Mouse (Mus musculus) adrenal gland, adult 2 months (tissue): Measurements from ENCODE around the gene Olfr154. TPM values are rescaled to one million over a fixed set of nuclear protein-coding genes. Genes with fewer than 3 reads are reported as not detected.
"Not testable (repeated sequence)": the region's sequence is repeated elsewhere in the genome, so short reads cannot be mapped to it uniquely, and the experiment has no call there.

ENCODE experiments used
- DNase-seq: peaks from one replicate; pipeline ENCODE4 v3.0.0; 2021
- long read RNA-seq: library from polyadenylated mRNA; stranded (forward); transcript quantifications from one replicate; pipeline ENCODE4 v2.0.0, GENCODE M21; 2021
- polyA plus RNA-seq: library from polyadenylated mRNA; depleted of rRNA; stranded (reverse); fragments of >200 nt; gene quantifications from 2 replicates; pipeline ENCODE4 v1.2.3, GENCODE M21; 2012; rRNA removed
- total RNA-seq, 2 experiments: library from RNA; stranded (reverse); gene quantifications; 2 replicates each; pipeline ENCODE4 v1.2.3; 2021

Olfr154 gene
- not detected for total RNA-seq
- polyA plus RNA-seq: not detected in 2 replicates
- long read RNA-seq: 0 reads

- DNase-seq: not testable (repeated sequence)
These were observed at the start of gene Olfr154 for GRCm38 (mm10) chr2:85664355-85664754. Gene Olfr154, minus strand, starts transcription at chr2:85664455.

GRCm38 (mm10) chr2:85711159-85711558 is 46.9 kb upstream of the Olfr154 start:
- DNase-seq: no peak

- DNase-seq: not testable (repeated sequence)
These were observed 46.4 kb upstream of the Olfr154 start for GRCm38 (mm10) chr2:85710680-85711079.

GRCm38 (mm10) chr2:85689131-85689530 is 24.9 kb upstream of the Olfr154 start, which contains the start of gene Olfr1008:
Gene Olfr1008, plus strand, starts transcription at chr2:85689431.
- no peak for DNase-seq

- no peak for DNase-seq
These were observed 14.4 kb upstream of the Olfr154 start, which contains the start of gene Olfr1006 for GRCm38 (mm10) chr2:85678667-85679066. Gene Olfr1006, minus strand, starts transcription at chr2:85678767.

- DNase-seq: no peak
These were observed 13.7 kb downstream of the Olfr154 start, which contains the start of gene Olfr1002 for GRCm38 (mm10) chr2:85650604-85651003. Gene Olfr1002, minus strand, starts transcription at chr2:85650704.

Other genes starting within 250 kb of the Olfr154 start
- gene Olfr993, start 249.6 kb downstream of the Olfr154 start, total RNA-seq: not detected
- gene Olfr993, start 249.6 kb downstream of the Olfr154 start, polyA plus RNA-seq: not detected in 2 replicates
- not detected for gene Olfr994, start 228.0 kb downstream of the Olfr154 start, total RNA-seq
- gene Olfr994, start 228.0 kb downstream of the Olfr154 start, polyA plus RNA-seq: not detected in 2 replicates
- gene Olfr995, start 220.8 kb downstream of the Olfr154 start, total RNA-seq: not detected
- gene Olfr995, start 220.8 kb downstream of the Olfr154 start, polyA plus RNA-seq: not detected in 2 replicates
- gene 4833423E24Rik, start 145.4 kb downstream of the Olfr154 start, total RNA-seq: under 1 TPM; 0.38 to 0.49 TPM
- not detected in 2 replicates for gene 4833423E24Rik, start 145.4 kb downstream of the Olfr154 start, polyA plus RNA-seq
- gene Olfr996, start 85.2 kb downstream of the Olfr154 start, total RNA-seq: not detected
- 0.13 and 0.16 TPM in 2 replicates for gene Olfr996, start 85.2 kb downstream of the Olfr154 start, polyA plus RNA-seq
- gene Olfr998, start 75.5 kb downstream of the Olfr154 start, total RNA-seq: not detected
- not detected in 2 replicates for gene Olfr998, start 75.5 kb downstream of the Olfr154 start, polyA plus RNA-seq
- not detected for gene Olfr1000, start 52.6 kb downstream of the Olfr154 start, total RNA-seq
- gene Olfr1000, start 52.6 kb downstream of the Olfr154 start, polyA plus RNA-seq: not detected in 2 replicates
- not detected for gene Olfr1002, start 13.8 kb downstream of the Olfr154 start, total RNA-seq
- not detected in 2 replicates for gene Olfr1002, start 13.8 kb downstream of the Olfr154 start, polyA plus RNA-seq
- not detected for gene Olfr1006, start 14.3 kb upstream of the Olfr154 start, total RNA-seq
- not detected in 2 replicates for gene Olfr1006, start 14.3 kb upstream of the Olfr154 start, polyA plus RNA-seq
- gene Olfr1008, start 25.0 kb upstream of the Olfr154 start, total RNA-seq: not detected
- gene Olfr1008, start 25.0 kb upstream of the Olfr154 start, polyA plus RNA-seq: not detected in 2 replicates
- under 1 TPM in 1 of 2 experiments, not detected in 1; 0.07 TPM for gene Olfr1009, start 51.0 kb upstream of the Olfr154 start, total RNA-seq
- gene Olfr1009, start 51.0 kb upstream of the Olfr154 start, polyA plus RNA-seq: not detected in 2 replicates
- gene Olfr1012, start 98.3 kb upstream of the Olfr154 start, total RNA-seq: not detected
- not detected in 2 replicates for gene Olfr1012, start 98.3 kb upstream of the Olfr154 start, polyA plus RNA-seq
- under 1 TPM in 1 of 2 experiments, not detected in 1; 0.21 TPM for gene Olfr1013, start 102.6 kb upstream of the Olfr154 start, total RNA-seq
- not detected in 2 replicates for gene Olfr1013, start 102.6 kb upstream of the Olfr154 start, polyA plus RNA-seq
- gene Olfr1014, start 108.3 kb upstream of the Olfr154 start, total RNA-seq: not detected
- not detected in 2 replicates for gene Olfr1014, start 108.3 kb upstream of the Olfr154 start, polyA plus RNA-seq
- gene Olfr1015, start 117.6 kb upstream of the Olfr154 start, total RNA-seq: not detected
- not detected in 2 replicates for gene Olfr1015, start 117.6 kb upstream of the Olfr154 start, polyA plus RNA-seq
- not detected for gene Olfr1016, start 138.1 kb upstream of the Olfr154 start, total RNA-seq
- gene Olfr1016, start 138.1 kb upstream of the Olfr154 start, polyA plus RNA-seq: not detected in 2 replicates
- not detected for gene Olfr1018, start 154.0 kb upstream of the Olfr154 start, total RNA-seq
- not detected in 2 replicates for gene Olfr1018, start 154.0 kb upstream of the Olfr154 start, polyA plus RNA-seq
- gene Olfr1019, start 181.0 kb upstream of the Olfr154 start, total RNA-seq: not detected
- not detected in 2 replicates for gene Olfr1019, start 181.0 kb upstream of the Olfr154 start, polyA plus RNA-seq
- gene Olfr1020, start 182.6 kb upstream of the Olfr154 start, total RNA-seq: not detected
- gene Olfr1020, start 182.6 kb upstream of the Olfr154 start, polyA plus RNA-seq: not detected in 2 replicates
- gene Olfr1022, start 204.1 kb upstream of the Olfr154 start, total RNA-seq: not detected
- not detected in 2 replicates for gene Olfr1022, start 204.1 kb upstream of the Olfr154 start, polyA plus RNA-seq
- not detected for gene Olfr1023, start 221.2 kb upstream of the Olfr154 start, total RNA-seq
- gene Olfr1023, start 221.2 kb upstream of the Olfr154 start, polyA plus RNA-seq: not detected in 2 replicates
- not detected for gene Olfr1024, start 240.6 kb upstream of the Olfr154 start, total RNA-seq
- not detected in 2 replicates for gene Olfr1024, start 240.6 kb upstream of the Olfr154 start, polyA plus RNA-seq